7 mouse cellular contexts compared by ENCODE assay signal in the genomic region with DNA sequence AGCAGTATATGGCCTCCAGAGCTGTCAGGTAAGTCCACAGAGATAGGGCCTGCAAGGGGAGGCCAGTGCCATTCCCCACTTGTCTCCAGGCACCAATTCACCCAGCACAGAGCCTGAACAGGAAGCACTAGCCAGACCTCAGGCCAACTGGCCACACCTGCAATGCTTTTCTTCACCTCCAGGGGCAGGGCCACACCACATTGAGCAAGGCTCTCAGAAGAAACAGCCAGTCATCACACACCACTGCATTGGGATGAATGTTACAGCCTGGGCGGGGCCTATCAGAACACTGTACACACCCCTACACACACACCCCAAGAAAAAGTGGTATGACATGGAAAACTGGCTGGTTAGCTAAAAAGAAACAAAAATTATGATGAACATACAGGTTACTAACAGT. TPM values are rescaled to one million over a fixed set of nuclear protein-coding genes. Genes with fewer than 3 reads are reported as not detected.
DNase-seq lines count a peak whose midpoint lies in the region; TF ChIP-seq lines count a peak whose summit lies in the region.

No protein-coding gene starts in this region.

- peaks cover 5% of the 10 kb centered on the region; the same call in 1 of the 2 replicates for H3K4me1 ChIP-seq in limb, embryonic 10.5 days

- no peaks in the 10 kb centered on the region for H3K27me3 ChIP-seq in limb, embryonic 10.5 days (ENCODE audit: low read depth, poor library complexity, severe bottlenecking)

- no peaks in the 10 kb centered on the region for H3K36me3 ChIP-seq in limb, embryonic 10.5 days

- H3K27ac ChIP-seq in layer of hippocampus, adult 2 months = no peak overlapping the region
- no peak overlapping the region for H3K27ac ChIP-seq in limb, embryonic 10.5 days

- no peaks in the 10 kb centered on the region for H3K9me3 ChIP-seq in limb, embryonic 10.5 days (replicated peaks)

- no peak for DNase-seq in layer of hippocampus, adult 2 months (ENCODE audit: low spot score in 2 of 2)
- DNase-seq in layer of hippocampus, postnatal 14 days (ENCODE audit: low spot score in 2 of 2) = no peak
- DNase-seq in MEL-GATA-1-ER (ENCODE audit: extremely low read depth, low read depth) = peak; percentile 16
- peak; percentile 45 for DNase-seq in c-Kit-positive CD71-negative TER-119-negative erythroid progenitor cells, embryonic 14.5 days (ENCODE audit: low read depth)
- peak; percentile 62 for DNase-seq in limb, embryonic 10.5 days (ENCODE audit: low spot score)
- DNase-seq in retina, postnatal 1 day = peak; percentile 48
- DNase-seq in left cerebral cortex, adult 8-10 months (ENCODE audit: low spot score in 2 of 2) = no peak

- TF ChIP-seq CTCF in layer of hippocampus, adult 2 months (conservative IDR thresholded peaks at IDR 0.05) = peak; percentile 78

- 84% methylated on average over 1 of the region's 1 CpGs for WGBS in limb, embryonic 10.5 days

- H3K4me3 ChIP-seq in layer of hippocampus, adult 2 months = no peak overlapping the region
- H3K4me3 ChIP-seq in limb, embryonic 10.5 days = no peak overlapping the region

RNA-seq across cellular contexts. Expression of a gene that starts 42.3 kb away (rescaled TPM):
- total RNA-seq in layer of hippocampus, adult 2 months (2021) = 10 to 100 TPM; 68.2 TPM
- 10 to 100 TPM; 63.8 to 64.1 TPM for total RNA-seq in layer of hippocampus, postnatal 14 days (2021)
- polyA plus RNA-seq in limb, embryonic 10.5 days (2016; fragmentation: Nextera tagmentation; extraction: Ambion mirVana) = 2.4 and 3.8 TPM in 2 replicates
- 10 to 100 TPM; 59.8 to 68.0 (median 67.1) TPM for total RNA-seq in left cerebral cortex, adult 8-10 months (2022)

Comparison
In these comparisons a context has a peak if more than half of its experiments do, and no peak if none do; other contexts are left out.
1. DNase-seq: peak in MEL-GATA-1-ER (single experiment), c-Kit-positive CD71-negative TER-119-negative erythroid progenitor cells, embryonic 14.5 days (single experiment), limb, embryonic 10.5 days (single experiment) and retina, postnatal 1 day (single experiment); none in layer of hippocampus, adult 2 months (0 of 2), layer of hippocampus, postnatal 14 days (0 of 2) and left cerebral cortex, adult 8-10 months (0 of 2).